Mouse (Mus musculus) B cell, adult 67 days (primary cell): ENCODE data around the gene Zfp82. TPM values are rescaled to one million over a fixed set of nuclear protein-coding genes. Genes with fewer than 3 reads are reported as not detected.

ENCODE experiments used
- total RNA-seq, 2 experiments: library from RNA; stranded (reverse); gene quantifications; 4 replicates each; pipeline ENCODE4 v1.2.4; 2023

Gene Zfp82
- 1 to 10 TPM; 5.9 to 7.3 TPM for total RNA-seq

GRCm38 (mm10) chr7:30072146-30073028 is at the start of gene Zfp82:
TSS of gene Zfp82 (minus strand) at chr7:30072900.

GRCm38 (mm10) chr7:30121308-30122187 is 48.8 kb upstream of the Zfp82 start, which contains the start of gene Zfp382:
TSS of gene Zfp382 (plus strand) at chr7:30121942.

GRCm38 (mm10) chr7:30094646-30095429 is 22.1 kb upstream of the Zfp82 start, which contains the start of gene Zfp260:
TSS of gene Zfp260 (plus strand) at chr7:30094777.

GRCm38 (mm10) chr7:30090092-30090969 is 17.6 kb upstream of the Zfp82 start, which contains the start of the genes Gm26920 and Zfp566:
TSS of gene Gm26920 (minus strand) at chr7:30090410.
TSS of gene Zfp566 (minus strand) at chr7:30090527.

GRCm38 (mm10) chr7:30050882-30051548 is 21.7 kb downstream of the Zfp82 start, which contains the start of gene Zfp14:
TSS of gene Zfp14 (minus strand) at chr7:30051380.

Other genes starting within 250 kb of the Zfp82 start
- gene Zfp940, start 219.2 kb downstream of the Zfp82 start, total RNA-seq = 1 to 10 TPM; 3.9 to 5.1 TPM
- 10 to 100 TPM; 14.2 to 17.1 TPM for gene Zfp420, start 212.9 kb downstream of the Zfp82 start, total RNA-seq
- gene Zfp27, start 166.3 kb downstream of the Zfp82 start, total RNA-seq = 10 to 100 TPM in 1 of 2 experiments, 1 to 10 TPM in 1; 9.9 to 14.7 TPM
- 1 to 10 TPM; 6.1 to 6.6 TPM for gene Zfp383, start 164.7 kb downstream of the Zfp82 start, total RNA-seq
- gene Zfp74, start 118.8 kb downstream of the Zfp82 start, total RNA-seq = 10 to 100 TPM; 10.6 to 12.3 TPM
- gene Zfp568, start 88.9 kb downstream of the Zfp82 start, total RNA-seq = 10 to 100 TPM; 17.1 to 24.5 TPM
- gene Zfp14, start 21.5 kb downstream of the Zfp82 start, total RNA-seq = 1 to 10 TPM; 4.7 to 5.9 TPM
- gene Gm26920, start 17.5 kb upstream of the Zfp82 start, total RNA-seq = not detected
- gene Zfp566, start 17.6 kb upstream of the Zfp82 start, total RNA-seq = 10 to 100 TPM in 1 of 2 experiments, 1 to 10 TPM in 1; 7.1 to 12.0 TPM
- 10 to 100 TPM; 33.0 to 37.9 TPM for gene Zfp260, start 21.9 kb upstream of the Zfp82 start, total RNA-seq
- 10 to 100 TPM; 14.4 to 18.9 TPM for gene Zfp382, start 49.0 kb upstream of the Zfp82 start, total RNA-seq
- 10 to 100 TPM; 50.1 to 55.0 TPM for gene Zfp146, start 96.8 kb upstream of the Zfp82 start, total RNA-seq
- not detected for gene Cox7a1, start 111.2 kb upstream of the Zfp82 start, total RNA-seq
- gene Capns1, start 125.9 kb upstream of the Zfp82 start, total RNA-seq = 100 to 1,000 TPM; 183 to 185 TPM
- gene Polr2i, start 159.0 kb upstream of the Zfp82 start, total RNA-seq = 10 to 100 TPM; 46.5 to 48.1 TPM
- gene Tbcb, start 159.4 kb upstream of the Zfp82 start, total RNA-seq = 10 to 100 TPM; 35.6 to 44.1 TPM
- gene Ovol3, start 162.8 kb upstream of the Zfp82 start, total RNA-seq = not detected
- 1 to 10 TPM; 2.1 to 2.4 TPM for gene Thap8, start 207.2 kb upstream of the Zfp82 start, total RNA-seq
- gene Wdr62, start 207.5 kb upstream of the Zfp82 start, total RNA-seq = 1 to 10 TPM; 4.6 to 9.2 TPM
- not detected for gene Clip3, start 218.8 kb upstream of the Zfp82 start, total RNA-seq
- gene Alkbh6, start 235.8 kb upstream of the Zfp82 start, total RNA-seq = 10 to 100 TPM; 63.1 to 67.2 TPM
- 1 to 10 TPM; 2.2 to 3.6 TPM for gene Syne4, start 241.9 kb upstream of the Zfp82 start, total RNA-seq
- gene E130208F15Rik, start 248.8 kb upstream of the Zfp82 start, total RNA-seq = 1 to 10 TPM; 3.9 to 6.6 TPM